Mouse (Mus musculus): ENCODE measurements at regions not wholly inside any gene's neighbourhood (a gene's known extent, or its start where the extent isn't known, plus 50 kb on each side); places are given as distances from the start of the nearest gene placed in this dataset.

- TF ChIP-seq CTCF (IDR thresholded peaks at IDR 0.05; ENCODE audit: control insufficient read depth, insufficient read depth, insufficient read length) = no peak
- TF ChIP-seq MYOG (IDR thresholded peaks at IDR 0.05; ENCODE audit: control insufficient read depth, extremely low read depth, insufficient read length) = no peak
- TF ChIP-seq MYOD1 (IDR thresholded peaks at IDR 0.05; ENCODE audit: control insufficient read depth, insufficient read length, low read depth) = no peak
- no peak for TF ChIP-seq MAX (IDR thresholded peaks at IDR 0.05)
- no peak for TF ChIP-seq CEBPB (IDR thresholded peaks at IDR 0.05; ENCODE audit: low read depth)
Measured at GRCm38 (mm10) chr3:56270241-56270830, 86.8 kb upstream of the Nbea start.
